Mouse (Mus musculus): ENCODE results near the gene Cnot10. TPM values are rescaled to one million over a fixed set of nuclear protein-coding genes. Genes with fewer than 3 reads are reported as not detected.
A peak's percentile ranks its signal among the peaks of the same experiment; 100 is the strongest.

Cnot10 gene
- polyA plus RNA-seq, 1 experiment from 2014 or later: 57.8 TPM

- H3K4me3 ChIP-seq (replicated peaks; ENCODE audit: low read length): no peak overlapping the region
- peak overlapping the region; percentile 91 for H3K27ac ChIP-seq (ENCODE audit: low read length)
- H3K27me3 ChIP-seq (ENCODE audit: control insufficient read depth, insufficient read depth, low read length): no peaks in the 10 kb centered on the region
- peaks cover 9% of the 10 kb centered on the region for H3K4me1 ChIP-seq (ENCODE audit: control insufficient read depth, insufficient read depth, low read length)
- 0 out of 2 replicates have a peak overlapping the region, but pooled peaks have one; percentile 6 for H3K4me2 ChIP-seq (ENCODE audit: low read depth, low read length)
- no peaks in the 10 kb centered on the region for H3K36me3 ChIP-seq (ENCODE audit: control insufficient read depth, insufficient read depth, low read length)
- 46% methylated on average over 4 of the region's 4 CpGs for WGBS
- H3K9ac ChIP-seq (ENCODE audit: low read length): 0 out of 2 replicates have a peak overlapping the region, but pooled peaks have one; percentile 40
- H3K9me3 ChIP-seq (replicated peaks; ENCODE audit: control insufficient read depth, low read length): no peaks in the 10 kb centered on the region
- ATAC-seq (ENCODE audit: insufficient read depth, low FRiP score): no peak
Observed at GRCm38 (mm10) chr9:114548496-114548895, 91.5 kb downstream of the Cnot10 start.

- peak overlapping the region; percentile 31 for H3K4me2 ChIP-seq (ENCODE audit: low read depth, low read length)
Observed at GRCm38 (mm10) chr9:114547643-114548077, 92.3 kb downstream of the Cnot10 start.

GRCm38 (mm10) chr9:114546765-114547164 lies 93.2 kb downstream of the Cnot10 start:
- H3K27ac ChIP-seq (ENCODE audit: low read length): peak overlapping the region; percentile 91
- no peak overlapping the region for H3K4me3 ChIP-seq (replicated peaks; ENCODE audit: low read length)
- no peaks in the 10 kb centered on the region for H3K9me3 ChIP-seq (replicated peaks; ENCODE audit: control insufficient read depth, low read length)
- ATAC-seq (ENCODE audit: insufficient read depth, low FRiP score): no peak
- H3K4me1 ChIP-seq (ENCODE audit: control insufficient read depth, insufficient read depth, low read length): peaks cover 9% of the 10 kb centered on the region
- H3K27me3 ChIP-seq (ENCODE audit: control insufficient read depth, insufficient read depth, low read length): no peaks in the 10 kb centered on the region
- no peak overlapping the region for H3K9ac ChIP-seq (ENCODE audit: low read length)
- H3K4me2 ChIP-seq (ENCODE audit: low read depth, low read length): no peak overlapping the region
- no peaks in the 10 kb centered on the region for H3K36me3 ChIP-seq (ENCODE audit: control insufficient read depth, insufficient read depth, low read length)
- WGBS: 49% methylated on average over 12 of the region's 12 CpGs

More at GRCm38 (mm10) chr9:114547643-114548077, 92.3 kb downstream of the Cnot10 start:
- Histone ChIP-seq H3K27me3 (ENCODE audit: control insufficient read depth, insufficient read depth, low read length) (no peaks in the 10 kb centered on the region), H3K4me3 (replicated peaks; ENCODE audit: low read length) (no peak overlapping the region), H3K36me3 (ENCODE audit: control insufficient read depth, insufficient read depth, low read length) (no peaks in the 10 kb centered on the region), H3K4me1 (ENCODE audit: control insufficient read depth, insufficient read depth, low read length) (peaks cover 9% of the 10 kb centered on the region), H3K27ac (ENCODE audit: low read length) (peak overlapping the region; percentile 91), H3K9ac (ENCODE audit: low read length) (0 out of 2 replicates have a peak overlapping the region, but pooled peaks have one; percentile 22), H3K9me3 (replicated peaks; ENCODE audit: control insufficient read depth, low read length) (no peaks in the 10 kb centered on the region)
- peak; percentile 81 for ATAC-seq (ENCODE audit: insufficient read depth, low FRiP score)
- 54% methylated on average over 6 of the region's 6 CpGs for WGBS

GRCm38 (mm10) chr9:114544754-114545393 lies 95.1 kb downstream of the Cnot10 start:
- 30% methylated on average over 9 of the region's 9 CpGs for WGBS
- peaks cover 9% of the 10 kb centered on the region for H3K4me1 ChIP-seq (ENCODE audit: control insufficient read depth, insufficient read depth, low read length)
- no peaks in the 10 kb centered on the region for H3K36me3 ChIP-seq (ENCODE audit: control insufficient read depth, insufficient read depth, low read length)
- H3K4me3 ChIP-seq (replicated peaks; ENCODE audit: low read length): no peak overlapping the region
- no peak for ATAC-seq (ENCODE audit: insufficient read depth, low FRiP score)
- H3K4me2 ChIP-seq (ENCODE audit: low read depth, low read length): peak overlapping the region; percentile 20; the same call in 1 of the 2 replicates
- no peak overlapping the region for H3K9ac ChIP-seq (ENCODE audit: low read length)
- H3K27me3 ChIP-seq (ENCODE audit: control insufficient read depth, insufficient read depth, low read length): no peaks in the 10 kb centered on the region
- H3K9me3 ChIP-seq (replicated peaks; ENCODE audit: control insufficient read depth, low read length): no peaks in the 10 kb centered on the region
- peak overlapping the region; percentile 91 for H3K27ac ChIP-seq (ENCODE audit: low read length)

- H3K4me1 ChIP-seq (ENCODE audit: control insufficient read depth, insufficient read depth, low read length): peaks cover 9% of the 10 kb centered on the region
- peak overlapping the region; percentile 20; the same call in 1 of the 2 replicates for H3K4me2 ChIP-seq (ENCODE audit: low read depth, low read length)
- ATAC-seq (ENCODE audit: insufficient read depth, low FRiP score): no peak
- H3K9me3 ChIP-seq (replicated peaks; ENCODE audit: control insufficient read depth, low read length): no peaks in the 10 kb centered on the region
- H3K4me3 ChIP-seq (replicated peaks; ENCODE audit: low read length): no peak overlapping the region
- no peak overlapping the region for H3K27ac ChIP-seq (ENCODE audit: low read length)
- H3K36me3 ChIP-seq (ENCODE audit: control insufficient read depth, insufficient read depth, low read length): no peaks in the 10 kb centered on the region
- H3K27me3 ChIP-seq (ENCODE audit: control insufficient read depth, insufficient read depth, low read length): no peaks in the 10 kb centered on the region
- no peak overlapping the region for H3K9ac ChIP-seq (ENCODE audit: low read length)
- 54% methylated on average over 17 of the region's 17 CpGs for WGBS
Observed at GRCm38 (mm10) chr9:114543882-114544753, 95.9 kb downstream of the Cnot10 start.

GRCm38 (mm10) chr9:114541279-114541741 lies 98.7 kb downstream of the Cnot10 start:
- Histone ChIP-seq H3K27me3 (ENCODE audit: control insufficient read depth, insufficient read depth, low read length) (no peaks in the 10 kb centered on the region), H3K4me3 (replicated peaks; ENCODE audit: low read length) (no peak overlapping the region), H3K27ac (ENCODE audit: low read length) (no peak overlapping the region), H3K36me3 (ENCODE audit: control insufficient read depth, insufficient read depth, low read length) (no peaks in the 10 kb centered on the region), H3K9ac (ENCODE audit: low read length) (no peak overlapping the region), H3K9me3 (replicated peaks; ENCODE audit: control insufficient read depth, low read length) (no peaks in the 10 kb centered on the region), H3K4me2 (ENCODE audit: low read depth, low read length) (no peak overlapping the region), H3K4me1 (ENCODE audit: control insufficient read depth, insufficient read depth, low read length) (peaks cover 9% of the 10 kb centered on the region)
- 29% methylated on average over 1 of the region's 1 CpGs for WGBS
- no peak for ATAC-seq (ENCODE audit: insufficient read depth, low FRiP score)

- ATAC-seq (ENCODE audit: insufficient read depth, low FRiP score): no peak
- Histone ChIP-seq H3K4me1 (ENCODE audit: control insufficient read depth, insufficient read depth, low read length) (no peaks in the 10 kb centered on the region; the same call in 1 of the 2 replicates), H3K27me3 (ENCODE audit: control insufficient read depth, insufficient read depth, low read length) (no peaks in the 10 kb centered on the region), H3K9ac (ENCODE audit: low read length) (no peak overlapping the region), H3K4me2 (ENCODE audit: low read depth, low read length) (no peak overlapping the region), H3K27ac (ENCODE audit: low read length) (no peak overlapping the region), H3K4me3 (replicated peaks; ENCODE audit: low read length) (no peak overlapping the region), H3K36me3 (ENCODE audit: control insufficient read depth, insufficient read depth, low read length) (no peaks in the 10 kb centered on the region), H3K9me3 (replicated peaks; ENCODE audit: control insufficient read depth, low read length) (no peaks in the 10 kb centered on the region)
- WGBS: 65% methylated on average over 7 of the region's 7 CpGs
Observed at GRCm38 (mm10) chr9:114538996-114539563, 100.9 kb downstream of the Cnot10 start.

GRCm38 (mm10) chr9:114536628-114537027 lies 103.4 kb downstream of the Cnot10 start:
- Histone ChIP-seq H3K9ac (ENCODE audit: low read length) (no peak overlapping the region), H3K4me1 (ENCODE audit: control insufficient read depth, insufficient read depth, low read length) (peaks cover 2% of the 10 kb centered on the region; the same call in 1 of the 2 replicates), H3K9me3 (replicated peaks; ENCODE audit: control insufficient read depth, low read length) (no peaks in the 10 kb centered on the region), H3K4me3 (replicated peaks; ENCODE audit: low read length) (no peak overlapping the region), H3K4me2 (ENCODE audit: low read depth, low read length) (no peak overlapping the region), H3K27ac (ENCODE audit: low read length) (no peak overlapping the region), H3K27me3 (ENCODE audit: control insufficient read depth, insufficient read depth, low read length) (no peaks in the 10 kb centered on the region), H3K36me3 (ENCODE audit: control insufficient read depth, insufficient read depth, low read length) (no peaks in the 10 kb centered on the region)
- no peak for ATAC-seq (ENCODE audit: insufficient read depth, low FRiP score)
- 44% methylated on average over 2 of the region's 2 CpGs for WGBS
